Mouse (Mus musculus): Measurements from ENCODE around the gene Vps18. TPM values are rescaled to one million over a fixed set of nuclear protein-coding genes. Genes with fewer than 3 reads are reported as not detected.

Gene Vps18
- 20.9 and 22.5 TPM in 2 replicates for polyA plus RNA-seq (2015; fragmentation: Nextera tagmentation; extraction: Ambion mirVana)

DNA sequence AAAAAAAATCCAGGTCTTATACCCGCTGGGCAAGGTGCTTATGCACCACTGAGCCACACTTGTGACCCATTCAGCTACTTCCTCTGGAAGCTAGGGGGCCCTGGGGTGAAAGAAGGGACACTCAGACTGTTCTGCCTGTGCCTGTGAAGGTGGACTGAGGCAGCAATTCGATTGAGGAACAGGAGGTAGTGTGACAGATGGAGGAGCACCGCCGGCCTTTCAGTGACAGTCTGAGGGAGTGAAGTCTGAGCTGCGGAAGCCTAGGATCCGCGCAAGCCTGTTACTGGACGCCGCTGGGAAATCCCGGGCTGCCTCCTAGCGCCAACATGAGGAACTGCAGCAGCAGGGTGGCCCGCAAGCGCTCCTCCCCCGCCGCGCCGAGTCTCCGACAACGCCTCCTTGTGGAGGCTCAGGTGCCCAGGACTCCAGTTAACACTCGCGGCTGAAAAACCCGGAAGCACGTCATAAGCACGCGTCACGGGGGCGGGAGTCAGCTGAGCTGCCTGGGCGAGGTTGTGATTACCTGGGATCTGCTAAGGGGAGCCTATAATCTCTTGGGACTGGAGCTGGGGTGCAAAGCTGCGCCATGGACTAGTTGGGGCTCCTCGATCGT, at the start of gene Vps18:
TSS of gene Vps18 (plus strand) at position 471 of the 613 bp plus-strand sequence.
- peak within 1 kb of the TSS; percentile 66 for H3K9ac ChIP-seq
- H3K36me3 ChIP-seq: peaks cover 18% of the 10 kb centered on the region
- WGBS: 2% methylated on average over 31 of the region's 31 CpGs
- H3K27me3 ChIP-seq (replicated peaks): no peaks in the 10 kb centered on the region
- ATAC-seq: peak; percentile 96
- no peaks in the 10 kb centered on the region for H3K9me3 ChIP-seq
- H3K27ac ChIP-seq: peak within 1 kb of the TSS; percentile 25; the same call in 1 of the 2 replicates
- H3K4me2 ChIP-seq (replicated peaks): peak within 1 kb of the TSS; percentile 74
- peak within 1 kb of the TSS; percentile 55 for H3K4me3 ChIP-seq (replicated peaks)
- peaks cover 14% of the 10 kb centered on the region for H3K4me1 ChIP-seq (replicated peaks)

DNA sequence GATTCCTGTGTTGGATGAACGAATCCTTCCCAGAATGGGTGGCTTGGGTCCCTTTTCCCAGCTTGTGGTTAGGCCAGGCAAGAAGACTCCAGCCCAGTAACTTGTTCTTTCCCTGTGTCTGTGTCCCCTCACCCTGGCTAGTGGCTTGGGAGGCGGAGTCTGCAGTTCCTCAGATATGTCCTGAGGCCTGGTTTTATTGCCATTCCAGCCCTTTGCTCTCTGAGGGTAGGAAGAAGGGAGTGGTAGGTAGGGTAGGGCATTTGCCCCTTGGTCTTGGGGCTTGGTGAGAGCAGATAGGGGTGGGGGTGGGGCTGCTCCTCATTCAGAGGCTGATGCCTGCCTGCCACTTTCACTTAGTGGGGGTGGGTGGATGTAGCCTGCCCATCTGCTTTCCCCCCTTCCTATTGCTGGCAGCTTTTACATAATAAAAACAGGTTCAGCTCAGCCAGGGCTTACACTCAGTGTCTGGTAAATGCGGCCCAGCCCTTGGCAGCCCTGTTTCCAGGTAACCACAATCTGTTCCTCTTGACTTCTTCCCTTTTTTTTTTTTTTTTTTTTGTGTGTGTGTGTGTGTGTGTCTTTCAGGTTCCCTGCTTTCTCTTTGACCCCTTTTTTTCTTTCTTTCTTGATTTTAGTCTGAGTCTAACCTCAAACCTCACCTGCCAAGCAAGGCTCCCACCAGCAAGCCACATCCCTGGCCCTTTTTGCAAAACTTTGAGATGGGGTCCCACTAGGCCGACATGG, 48.3 kb upstream of the Vps18 start:
- peak overlapping the region; percentile 90 for H3K27ac ChIP-seq
- peak; percentile 85 for ATAC-seq
- peaks cover 20% of the 10 kb centered on the region for H3K4me1 ChIP-seq (replicated peaks)
- no peaks in the 10 kb centered on the region for H3K36me3 ChIP-seq
- peak overlapping the region; percentile 82 for H3K4me2 ChIP-seq (replicated peaks)
- H3K4me3 ChIP-seq (replicated peaks): peak overlapping the region; percentile 51
- peaks cover 35% of the 10 kb centered on the region for H3K27me3 ChIP-seq (replicated peaks)
- H3K9me3 ChIP-seq: no peaks in the 10 kb centered on the region
- WGBS: 51% methylated on average over 4 of the region's 4 CpGs
- peak overlapping the region; percentile 2; the same call in 1 of the 2 replicates for H3K9ac ChIP-seq

DNA sequence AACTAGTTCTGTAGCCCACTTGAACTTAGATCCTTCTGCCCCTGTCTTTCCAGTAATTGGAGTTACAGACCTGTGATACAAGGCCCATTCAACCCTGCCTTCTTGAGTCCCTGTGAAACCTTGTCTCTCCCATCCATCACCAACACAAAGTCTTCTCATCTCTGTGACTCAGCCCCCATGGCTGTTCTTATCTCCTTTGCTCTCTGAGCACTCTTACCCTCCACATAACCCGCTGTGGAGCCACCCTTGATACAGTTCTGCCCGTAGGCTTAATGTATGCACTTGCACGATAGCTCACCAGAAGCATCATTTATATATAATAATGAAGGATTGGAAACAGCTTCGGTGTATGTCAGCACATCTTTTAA, 47.7 kb upstream of the Vps18 start:
- H3K4me3 ChIP-seq (replicated peaks): no peak overlapping the region
- H3K36me3 ChIP-seq: no peaks in the 10 kb centered on the region
- no peak overlapping the region for H3K27ac ChIP-seq
- no peak overlapping the region for H3K9ac ChIP-seq
- H3K9me3 ChIP-seq: no peaks in the 10 kb centered on the region
- WGBS: 71% methylated on average over 4 of the region's 4 CpGs
- peak overlapping the region; percentile 82 for H3K4me2 ChIP-seq (replicated peaks)
- ATAC-seq: no peak
- H3K27me3 ChIP-seq (replicated peaks): peaks cover 35% of the 10 kb centered on the region
- peaks cover 20% of the 10 kb centered on the region for H3K4me1 ChIP-seq (replicated peaks)

DNA sequence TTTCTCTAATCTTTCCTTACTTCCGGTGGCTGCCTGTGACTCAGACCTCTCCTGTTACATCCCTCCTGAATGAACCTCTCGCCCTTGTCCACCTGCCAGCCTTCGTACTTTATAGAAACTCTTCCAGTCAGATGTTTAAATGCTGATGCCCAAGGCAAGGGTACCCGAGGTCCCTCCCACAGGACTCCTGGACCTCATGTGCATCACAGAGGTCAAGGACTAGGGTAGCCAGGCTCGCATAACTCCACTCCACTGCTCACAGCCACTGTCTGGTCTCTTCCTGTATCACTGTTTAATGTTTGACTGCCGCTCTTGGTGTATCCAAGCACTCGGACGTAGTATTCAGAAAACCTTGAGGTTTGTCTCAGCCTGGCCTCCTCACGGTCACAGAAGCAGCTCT, 46.0 kb upstream of the Vps18 start:
- no peak for ATAC-seq
- Histone ChIP-seq H3K27ac (no peak overlapping the region), H3K36me3 (no peaks in the 10 kb centered on the region), H3K9me3 (no peaks in the 10 kb centered on the region), H3K4me1 (replicated peaks) (peaks cover 12% of the 10 kb centered on the region; the same call in 1 of the 2 replicates), H3K4me3 (replicated peaks) (no peak overlapping the region), H3K27me3 (replicated peaks) (peaks cover 19% of the 10 kb centered on the region), H3K9ac (no peak overlapping the region), H3K4me2 (replicated peaks) (peak overlapping the region; percentile 16; the same call in 1 of the 2 replicates)
- 47% methylated on average over 9 of the region's 9 CpGs for WGBS

DNA sequence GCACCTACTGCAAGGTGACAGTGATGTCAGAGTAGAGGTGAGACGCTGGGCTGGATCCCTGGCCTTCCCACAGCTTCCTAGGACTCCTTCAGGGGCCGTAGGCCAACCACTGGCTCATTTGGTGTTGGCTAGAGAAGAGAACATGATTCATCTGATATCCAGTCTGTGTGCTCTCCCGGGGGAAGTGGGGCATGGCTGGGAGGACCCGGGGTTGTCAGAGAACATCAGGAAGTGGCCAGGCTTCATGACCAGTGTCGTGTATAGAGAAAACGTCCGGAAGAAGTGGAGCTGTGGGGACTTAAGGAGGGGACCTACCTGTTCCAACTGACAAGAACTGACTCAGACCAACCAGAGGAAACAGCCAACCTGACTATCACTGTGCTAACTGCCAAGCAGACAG, 43.3 kb upstream of the Vps18 start:
- no peak overlapping the region for H3K9ac ChIP-seq
- H3K4me3 ChIP-seq (replicated peaks): no peak overlapping the region
- WGBS: 78% methylated on average over 7 of the region's 7 CpGs

DNA sequence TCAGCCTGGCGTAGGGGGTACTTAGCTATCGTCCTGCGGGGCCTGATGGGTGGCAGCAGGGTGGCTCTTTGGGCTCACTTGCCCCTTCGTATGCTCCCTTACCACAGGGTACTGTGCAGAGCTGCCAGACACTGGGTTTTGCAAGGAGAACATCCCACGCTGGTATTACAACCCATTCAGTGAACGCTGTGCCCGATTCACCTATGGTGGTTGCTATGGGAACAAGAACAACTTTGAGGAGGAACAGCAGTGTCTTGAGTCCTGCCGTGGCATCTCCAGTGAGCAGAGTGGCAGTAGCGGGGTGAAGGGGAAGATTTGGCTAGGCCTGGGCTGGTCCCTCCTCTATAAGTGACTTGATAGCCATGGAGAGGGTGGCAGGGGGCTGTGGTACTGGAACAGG, 40.6 kb upstream of the Vps18 start:
- Histone ChIP-seq H3K4me2 (replicated peaks) (no peak overlapping the region), H3K4me1 (replicated peaks) (peaks cover 19% of the 10 kb centered on the region), H3K9me3 (no peaks in the 10 kb centered on the region), H3K4me3 (replicated peaks) (no peak overlapping the region), H3K27me3 (replicated peaks) (no peaks in the 10 kb centered on the region), H3K36me3 (no peaks in the 10 kb centered on the region), H3K9ac (no peak overlapping the region), H3K27ac (no peak overlapping the region)
- 81% methylated on average over 9 of the region's 9 CpGs for WGBS
- ATAC-seq: no peak

More for the DNA sequence above, 43.3 kb upstream of the Vps18 start:
- H3K27ac ChIP-seq: no peak overlapping the region
- H3K9me3 ChIP-seq: no peaks in the 10 kb centered on the region
- ATAC-seq: no peak
- H3K36me3 ChIP-seq: no peaks in the 10 kb centered on the region
- no peak overlapping the region for H3K4me2 ChIP-seq (replicated peaks)
- H3K27me3 ChIP-seq (replicated peaks): 0 out of 2 replicates have a peak, but pooled peaks cover 1% of the 10 kb centered on the region
- H3K4me1 ChIP-seq (replicated peaks): peaks cover 22% of the 10 kb centered on the region

DNA sequence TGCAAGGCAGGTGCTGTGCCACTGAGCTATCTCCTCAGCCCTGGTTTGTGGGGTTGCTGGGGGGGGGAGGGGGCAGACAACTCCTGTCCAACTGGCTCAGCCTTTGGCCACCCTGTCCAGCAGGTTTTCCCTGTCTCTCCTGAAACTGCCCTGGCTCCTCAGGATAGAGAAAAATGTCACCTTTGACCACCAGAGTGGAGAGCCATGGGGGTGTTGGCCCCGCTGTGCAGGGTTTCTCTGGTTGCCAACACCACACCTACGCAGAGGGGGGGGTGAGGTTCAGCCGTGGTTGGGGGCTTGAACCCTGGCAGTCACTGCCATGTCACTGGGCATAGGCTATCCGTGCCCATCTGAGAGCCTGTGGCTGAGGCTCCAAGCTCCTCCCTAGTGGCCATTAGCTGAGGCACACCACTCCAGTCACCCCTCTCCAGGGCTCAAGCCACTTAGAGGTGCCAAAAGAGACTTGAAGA, 38.9 kb upstream of the Vps18 start:
- Histone ChIP-seq H3K27ac (peak overlapping the region; percentile 44; the same call in 1 of the 2 replicates), H3K4me1 (replicated peaks) (peaks cover 15% of the 10 kb centered on the region), H3K4me3 (replicated peaks) (no peak overlapping the region), H3K9ac (no peak overlapping the region), H3K9me3 (no peaks in the 10 kb centered on the region), H3K4me2 (replicated peaks) (peak overlapping the region; percentile 36; the same call in 1 of the 2 replicates), H3K27me3 (replicated peaks) (no peaks in the 10 kb centered on the region), H3K36me3 (no peaks in the 10 kb centered on the region)
- ATAC-seq: peak; percentile 68
- WGBS: 43% methylated on average over 4 of the region's 4 CpGs

DNA sequence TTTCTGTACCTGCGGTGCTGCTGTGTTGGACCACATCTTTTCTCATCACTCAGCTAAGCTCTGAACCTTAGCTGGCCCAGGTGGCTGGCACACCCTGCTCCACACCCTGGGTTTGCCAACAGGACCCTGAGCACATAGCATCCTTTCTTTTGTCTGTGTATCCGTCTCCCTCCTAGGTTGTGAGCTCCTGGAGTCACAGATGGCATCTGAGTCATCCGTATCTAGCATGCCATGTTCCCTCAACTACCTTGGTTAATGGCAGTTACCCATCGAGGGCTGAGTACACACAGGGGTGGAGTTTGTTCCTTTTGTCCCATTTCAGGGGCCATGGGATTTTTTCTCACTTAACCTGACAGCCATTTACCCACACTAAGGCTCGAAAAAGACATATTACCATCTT, 38.2 kb upstream of the Vps18 start:
- H3K27me3 ChIP-seq (replicated peaks): no peaks in the 10 kb centered on the region
- H3K4me3 ChIP-seq (replicated peaks): no peak overlapping the region
- no peaks in the 10 kb centered on the region for H3K36me3 ChIP-seq
- WGBS: 55% methylated on average over 5 of the region's 5 CpGs
- ATAC-seq: peak; percentile 19
- H3K9me3 ChIP-seq: no peaks in the 10 kb centered on the region
- peak overlapping the region; percentile 44; the same call in 1 of the 2 replicates for H3K27ac ChIP-seq
- no peak overlapping the region for H3K9ac ChIP-seq
- no peak overlapping the region for H3K4me2 ChIP-seq (replicated peaks)
- peaks cover 15% of the 10 kb centered on the region for H3K4me1 ChIP-seq (replicated peaks)

DNA sequence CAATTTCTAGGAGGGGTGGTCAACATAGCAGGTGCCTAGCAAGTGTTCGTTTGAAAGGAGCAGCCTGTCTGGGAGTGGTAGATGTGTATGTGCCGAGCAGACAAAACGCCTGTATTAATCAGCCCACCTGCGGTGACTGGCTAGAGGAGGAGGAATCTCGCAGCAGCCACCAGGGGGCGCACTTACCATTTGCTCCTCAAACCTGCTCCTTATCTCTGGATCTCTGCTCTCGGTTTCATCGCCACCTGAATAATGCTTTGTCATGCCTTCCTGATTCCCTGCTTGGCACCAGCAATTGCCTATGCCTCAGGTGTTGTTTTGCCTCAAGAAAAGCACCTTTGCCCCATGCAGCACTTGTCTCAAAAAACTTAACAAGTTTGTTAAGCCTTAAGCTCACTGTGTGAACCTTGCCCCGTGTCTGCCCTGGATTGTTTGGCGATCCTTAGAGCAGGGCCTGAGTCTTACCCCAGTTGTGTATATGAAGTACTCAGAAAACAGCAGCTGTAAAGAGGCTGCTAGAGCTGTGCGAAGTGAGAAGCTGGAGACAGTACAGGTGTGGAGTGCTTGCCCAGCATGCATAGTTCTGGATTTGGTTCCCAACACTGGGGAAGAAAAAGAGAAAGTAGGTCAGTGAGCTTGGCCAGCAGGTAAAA, 37.6 kb upstream of the Vps18 start:
- Histone ChIP-seq H3K4me1 (replicated peaks) (peaks cover 15% of the 10 kb centered on the region), H3K9me3 (no peaks in the 10 kb centered on the region), H3K4me2 (replicated peaks) (peak overlapping the region; percentile 41), H3K4me3 (replicated peaks) (no peak overlapping the region), H3K9ac (no peak overlapping the region), H3K27ac (peak overlapping the region; percentile 63), H3K27me3 (replicated peaks) (no peaks in the 10 kb centered on the region), H3K36me3 (no peaks in the 10 kb centered on the region)
- peak; percentile 79 for ATAC-seq
- WGBS: 9% methylated on average over 11 of the region's 11 CpGs

DNA sequence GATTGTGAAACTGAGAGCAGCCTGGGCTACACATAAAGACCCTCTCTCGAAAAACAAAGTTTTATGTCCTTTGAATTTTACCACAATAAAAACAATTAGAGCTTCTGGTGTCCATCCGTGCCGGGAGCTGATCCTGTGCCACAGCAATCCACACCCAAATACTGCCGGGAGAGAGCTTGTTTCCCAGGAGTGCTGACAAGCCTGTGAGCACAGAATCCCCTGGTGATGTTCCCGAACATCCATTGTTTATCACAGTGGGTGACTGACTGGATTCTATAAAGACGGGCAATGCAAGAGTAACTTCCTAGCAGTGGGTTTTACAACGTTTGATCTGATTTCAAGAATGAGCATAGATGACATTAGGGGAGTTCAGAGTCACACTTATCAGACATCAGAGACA, 33.6 kb upstream of the Vps18 start:
- no peaks in the 10 kb centered on the region for H3K9me3 ChIP-seq
- ATAC-seq: no peak
- WGBS: 20% methylated on average over 7 of the region's 7 CpGs

DNA sequence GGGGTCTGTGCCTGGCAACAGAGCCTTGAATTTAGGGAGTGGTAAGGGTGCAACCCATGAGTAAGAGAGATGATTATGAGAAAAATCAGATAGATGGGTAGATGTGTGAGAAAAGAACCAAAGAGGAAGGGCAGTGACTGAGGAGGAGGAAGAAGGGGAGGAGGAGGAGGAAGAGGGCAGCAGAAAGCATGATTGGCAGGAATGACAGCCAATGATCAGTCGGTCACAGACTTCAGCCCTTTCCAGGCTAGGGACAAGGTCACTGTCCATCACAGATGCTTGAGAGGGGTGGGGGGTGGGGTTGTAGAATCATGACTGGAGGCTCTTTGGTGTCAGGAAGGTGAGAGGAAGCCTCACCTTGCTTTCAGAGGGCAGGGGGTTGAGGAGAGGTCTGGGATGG, 28.0 kb upstream of the Vps18 start:
- no peaks in the 10 kb centered on the region for H3K36me3 ChIP-seq
- H3K27ac ChIP-seq: no peak overlapping the region
- no peak overlapping the region for H3K4me2 ChIP-seq (replicated peaks)
- H3K9ac ChIP-seq: no peak overlapping the region
- no peaks in the 10 kb centered on the region for H3K9me3 ChIP-seq
- no peak overlapping the region for H3K4me3 ChIP-seq (replicated peaks)
- ATAC-seq: no peak
- H3K4me1 ChIP-seq (replicated peaks): peaks cover 4% of the 10 kb centered on the region; the same call in 1 of the 2 replicates
- no peaks in the 10 kb centered on the region for H3K27me3 ChIP-seq (replicated peaks)
- 65% methylated on average over 1 of the region's 1 CpGs for WGBS

More for the DNA sequence above, 33.6 kb upstream of the Vps18 start:
- Histone ChIP-seq H3K36me3 (no peaks in the 10 kb centered on the region), H3K4me3 (replicated peaks) (no peak overlapping the region), H3K27ac (no peak overlapping the region), H3K27me3 (replicated peaks) (no peaks in the 10 kb centered on the region), H3K4me2 (replicated peaks) (no peak overlapping the region), H3K4me1 (replicated peaks) (peaks cover 4% of the 10 kb centered on the region), H3K9ac (no peak overlapping the region)

DNA sequence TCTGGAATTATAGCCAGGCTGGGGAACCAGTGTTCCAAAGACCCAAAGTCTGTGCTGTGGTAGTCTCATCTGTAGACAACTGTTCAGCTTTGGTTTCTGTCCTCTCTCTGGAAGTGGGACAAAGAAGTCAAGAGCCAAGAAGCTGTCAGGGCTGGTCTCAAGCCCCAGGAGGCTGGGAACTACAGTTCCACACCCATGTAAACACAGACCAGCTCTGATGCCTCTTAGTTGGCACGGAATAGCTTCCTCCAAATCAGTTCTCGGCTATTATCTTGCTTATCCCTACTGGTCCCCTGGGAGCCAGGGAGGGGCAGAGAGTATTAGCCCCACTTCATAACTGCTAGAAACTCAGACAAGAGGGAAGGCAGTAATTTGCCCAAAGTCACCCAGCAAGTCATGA, 27.2 kb upstream of the Vps18 start:
- Histone ChIP-seq H3K4me3 (replicated peaks) (no peak overlapping the region), H3K36me3 (no peaks in the 10 kb centered on the region), H3K4me2 (replicated peaks) (no peak overlapping the region), H3K9me3 (no peaks in the 10 kb centered on the region), H3K4me1 (replicated peaks) (peaks cover 4% of the 10 kb centered on the region; the same call in 1 of the 2 replicates), H3K9ac (no peak overlapping the region), H3K27ac (no peak overlapping the region), H3K27me3 (replicated peaks) (no peaks in the 10 kb centered on the region)
- no peak for ATAC-seq
- WGBS: 25% methylated on average over 2 of the region's 2 CpGs
